Mouse (Mus musculus) lung, embryonic 14.5 days (tissue): Measurements from ENCODE around the gene Mr1. TPM values are rescaled to one million over a fixed set of nuclear protein-coding genes. Genes with fewer than 3 reads are reported as not detected.
A peak's percentile ranks its signal among the peaks of the same experiment; 100 is the strongest.

ENCODE experiments used
- ATAC-seq: fragments of 200-750 bp; cut with Nextera tagmentation; 2 replicates; pipeline ENCODE4 v1.8.0; 2017; ENCODE audit warnings: mild to moderate bottlenecking, moderate TSS enrichment, moderate library complexity; ENCODE audit not compliant: insufficient read depth
- DNase-seq: peaks from one replicate; pipeline ENCODE4 v3.0.0-alpha.2; 2015
- H3K27ac ChIP-seq: fragments of 300-500 bp; sonication (generic); 2 replicates; pipeline ENCODE4 v1.5.1; 2014; ENCODE audit warnings: low read depth, mild to moderate bottlenecking, moderate library complexity
- H3K27me3 ChIP-seq: fragments of 300-500 bp; sonication (generic); 2 replicates; pipeline ENCODE4 v1.6.1; 2014; ENCODE audit warnings: low read length, control low read depth; ENCODE audit not compliant: insufficient read depth
- H3K36me3 ChIP-seq: fragments of 300-500 bp; sonication (generic); 2 replicates; pipeline ENCODE4 v1.6.1; 2014; ENCODE audit warnings: control low read depth; ENCODE audit not compliant: insufficient read depth
- H3K4me1 ChIP-seq: fragments of 300-500 bp; sonication (generic); 2 replicates; pipeline ENCODE4 v1.6.1; 2014; ENCODE audit warnings: antibody characterized with exemption, control low read depth; ENCODE audit not compliant: insufficient read depth
- H3K4me2 ChIP-seq: fragments of 300-500 bp; sonication (generic); 2 replicates; pipeline ENCODE4 v1.6.1; 2014; ENCODE audit warnings: mild to moderate bottlenecking
- H3K4me3 ChIP-seq: fragments of 300-500 bp; sonication (generic); 2 replicates; pipeline ENCODE4 v1.5.1; 2014; ENCODE audit warnings: low read depth, low read length
- H3K9ac ChIP-seq: fragments of 300-500 bp; sonication (generic); 2 replicates; pipeline ENCODE4 v1.6.1; 2014
- H3K9me3 ChIP-seq: fragments of 300-500 bp; sonication (generic); 2 replicates; pipeline ENCODE4 v1.6.1; 2016; ENCODE audit warnings: low read depth, low read length, control low read depth
- CTCF ChIP-seq: IDR thresholded peaks from 2 replicates; pipeline ENCODE4 v1.5.1; 2016; ENCODE audit warnings: antibody characterized with exemption, low read depth
- WGBS: fragments of 180-500 bp; shearing (Covaris S2); extraction: QIAGEN DNeasy Blood & Tissue Kit; methylation state at CpG from one replicate; pipeline ENCODE4 v1.1.7; 2014; 5-methylcytosine and 5-hydroxymethylcytosine counted together
- polyA plus RNA-seq: library from polyadenylated mRNA; unstranded; fragments of >200 nt; fragmentation: Nextera tagmentation; extraction: Ambion mirVana; gene quantifications from 2 replicates; pipeline ENCODE4 v1.2.1, GENCODE M21; 2014

The Mr1 gene
- polyA plus RNA-seq, 1 experiment from 2014 or later, result 13.6 TPM

DNA sequence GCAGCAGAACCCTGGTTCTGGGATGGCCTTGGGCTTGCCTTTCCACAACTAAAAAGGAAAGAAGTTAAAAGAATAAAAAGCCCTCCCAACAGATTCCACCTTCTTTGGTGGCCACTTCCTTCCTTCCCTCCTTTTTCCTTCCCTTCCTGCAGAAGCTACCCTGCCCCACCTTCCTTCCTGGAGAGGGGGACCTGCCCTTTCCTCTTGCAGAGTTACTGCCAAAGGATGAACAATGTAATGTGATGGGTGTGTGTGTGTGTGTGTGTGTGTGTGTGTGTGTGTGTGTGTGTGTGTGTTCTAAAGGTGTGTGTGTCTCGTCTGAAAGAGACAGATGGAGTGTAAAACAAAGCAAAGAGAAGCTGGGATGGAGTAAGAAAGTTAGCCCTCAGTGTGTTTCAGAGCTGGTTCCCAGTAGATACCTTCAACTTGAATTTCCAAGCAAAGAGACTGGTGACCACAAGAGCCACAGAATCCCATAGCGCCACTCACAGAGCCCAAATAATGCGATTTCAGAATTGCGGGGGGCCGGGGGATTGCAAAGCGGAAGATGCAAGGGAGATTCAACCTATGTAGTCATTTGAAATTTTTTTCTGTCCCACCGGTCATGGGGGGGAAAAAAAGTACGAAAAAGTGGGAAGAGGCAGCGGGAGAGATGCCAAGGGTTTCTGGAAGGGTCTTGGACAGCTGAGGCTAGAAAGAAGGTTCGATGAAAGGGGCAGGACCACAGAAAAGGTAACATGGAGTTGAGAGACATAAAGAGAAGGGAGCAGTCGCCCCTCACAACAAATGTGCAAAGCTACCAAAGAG, 64.3 kb downstream of the Mr1 start:
- Histone ChIP-seq H3K9me3 (no peaks in the 10 kb centered on the region), H3K4me2 (peak overlapping the region; percentile 73), H3K4me3 (peak overlapping the region; percentile 36), H3K36me3 (no peaks in the 10 kb centered on the region), H3K27me3 (no peaks in the 10 kb centered on the region), H3K27ac (peak overlapping the region; percentile 98), H3K9ac (peak overlapping the region; percentile 58), H3K4me1 (peaks cover 41% of the 10 kb centered on the region)
- no peak for ATAC-seq
- DNase-seq, result no peak
- no peak for TF ChIP-seq CTCF
- WGBS, result 9% methylated on average over 11 of the region's 11 CpGs

DNA sequence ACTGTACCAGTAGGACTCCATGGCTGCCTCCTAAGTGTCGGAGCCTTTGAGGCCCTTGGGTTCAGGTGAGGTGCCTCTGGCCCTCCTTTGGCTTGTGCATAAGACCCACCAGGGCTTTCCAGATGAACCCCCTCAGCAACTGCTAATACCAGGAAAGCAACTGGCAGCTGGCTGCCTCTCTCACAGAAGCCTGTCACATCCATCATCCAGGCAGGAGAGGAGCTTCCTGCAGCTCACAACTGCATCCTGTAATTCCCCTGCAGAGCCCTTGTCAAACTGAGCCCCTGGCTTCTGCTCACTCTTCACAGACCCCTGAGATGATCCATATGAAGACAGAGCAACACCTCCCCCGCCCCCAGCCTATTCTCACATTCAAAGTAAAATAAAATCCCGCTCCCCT, 68.9 kb downstream of the Mr1 start:
- H3K4me1 ChIP-seq, result peaks cover 32% of the 10 kb centered on the region
- no peak overlapping the region for H3K9ac ChIP-seq
- no peak overlapping the region for H3K4me3 ChIP-seq
- whole genome bisulfite sequencing, result 34% methylated on average over 3 of the region's 3 CpGs
- ATAC-seq, result peak; percentile 43; the same call in 1 of the 2 replicates
- no peak overlapping the region for H3K27ac ChIP-seq
- no peaks in the 10 kb centered on the region for H3K36me3 ChIP-seq
- no peaks in the 10 kb centered on the region for H3K27me3 ChIP-seq
- TF ChIP-seq CTCF, result no peak
- DNase-seq, result peak; percentile 69
- no peak overlapping the region for H3K4me2 ChIP-seq
- no peaks in the 10 kb centered on the region for H3K9me3 ChIP-seq

Other genes starting within 250 kb of the Mr1 start
- 14.6 and 15.1 TPM in 2 replicates for gene Ier5, start 47.2 kb downstream of the Mr1 start, polyA plus RNA-seq
- gene Stx6, start 11.9 kb upstream of the Mr1 start, polyA plus RNA-seq, result 97.6 and 99.7 TPM in 2 replicates
- 3.4 and 3.9 TPM in 2 replicates for gene BC034090, start 97.6 kb upstream of the Mr1 start, polyA plus RNA-seq